Comparison of ENCODE assay signal across 11 mouse cellular contexts in the genomic region with DNA sequence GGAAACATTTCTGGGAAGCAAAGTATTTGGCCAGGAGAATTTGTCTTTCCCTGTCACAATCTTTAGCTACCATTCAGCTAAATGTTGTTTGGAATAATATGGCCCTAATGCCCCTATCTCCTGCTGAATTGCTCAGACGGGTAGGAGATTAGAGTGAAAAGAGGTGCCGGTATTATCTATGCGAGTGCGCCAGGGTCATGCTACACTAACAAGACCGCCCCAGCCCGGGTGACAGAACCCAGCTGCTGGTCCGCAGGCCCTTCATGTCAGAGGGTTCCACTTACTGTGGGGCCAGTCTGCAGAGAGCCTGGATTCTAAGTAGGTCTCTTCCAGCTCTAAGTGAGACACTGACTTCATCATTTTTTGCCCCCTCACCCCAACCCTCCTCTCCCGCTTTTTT.
DNase-seq lines count a peak whose midpoint lies in the region; ATAC-seq lines count a peak whose summit lies in the region.
"Had no signal": no experiment of that assay in that cellular context is flagged by ENCODE, and none has a peak within 500 bp of the region (broad histone marks: within the 10 kb centered on the region; RNA-seq: fewer than 3 reads in every experiment).

No protein-coding gene starts in this region.

- no peaks in the 10 kb centered on the region for H3K4me1 ChIP-seq in intestine, embryonic 16.5 days (ENCODE audit: control insufficient read depth, insufficient read depth, low read length)
- H3K4me1 ChIP-seq: hindbrain, embryonic 15.5 days had no signal

- peak; percentile 86 for DNase-seq in heart, adult 11 months
- no peak for DNase-seq in heart, adult 8-10 months (ENCODE audit: low spot score)
- DNase-seq in ovary, adult 18-20 months (ENCODE audit: low spot score): peak; percentile 1
- DNase-seq in ovary, postnatal 14 days (ENCODE audit: low spot score): no peak
- DNase-seq in yolk sac, embryonic 10.5 days (ENCODE audit: low spot score): peak; percentile 37
- no peak for DNase-seq in thymus, postnatal 10 days (ENCODE audit: low spot score in 2 of 2)
- no peak for DNase-seq in layer of hippocampus, adult 11-12 months (ENCODE audit: low spot score)
- DNase-seq: right cerebral cortex, adult 18-20 months; thymus, postnatal 14 days had no signal

- H3K4me2 ChIP-seq in intestine, embryonic 16.5 days (ENCODE audit: low read depth, low read length): no peak overlapping the region
- H3K4me2 ChIP-seq: hindbrain, embryonic 15.5 days had no signal

- peak; percentile 74 for ATAC-seq in intestine, embryonic 16.5 days

- no peak overlapping the region for H3K4me3 ChIP-seq in intestine, embryonic 16.5 days (ENCODE audit: low read length)
- H3K4me3 ChIP-seq: hindbrain, embryonic 15.5 days had no signal

- 22% methylated on average over 8 of the region's 8 CpGs for WGBS in intestine, embryonic 16.5 days

- no peak overlapping the region for H3K27ac ChIP-seq in intestine, embryonic 16.5 days (ENCODE audit: low read length)
- H3K27ac ChIP-seq: hindbrain, embryonic 15.5 days had no signal

- H3K9ac ChIP-seq in intestine, embryonic 16.5 days (ENCODE audit: low read depth, low read length): no peak overlapping the region
- H3K9ac ChIP-seq: hindbrain, embryonic 15.5 days had no signal

- no peaks in the 10 kb centered on the region for H3K36me3 ChIP-seq in intestine, embryonic 16.5 days (ENCODE audit: control insufficient read depth, insufficient read depth, low read length)
- H3K36me3 ChIP-seq: hindbrain, embryonic 15.5 days had no signal

- no peaks in the 10 kb centered on the region for H3K9me3 ChIP-seq in intestine, embryonic 16.5 days (ENCODE audit: control insufficient read depth, low read length)
- H3K9me3 ChIP-seq: hindbrain, embryonic 15.5 days had no signal

- H3K27me3 ChIP-seq in intestine, embryonic 16.5 days (replicated peaks; ENCODE audit: control insufficient read depth, insufficient read depth, low read length): no peaks in the 10 kb centered on the region
- H3K27me3 ChIP-seq: hindbrain, embryonic 15.5 days had no signal

Comparison
In these comparisons a context has a peak if more than half of its experiments do, and no peak if none do; other contexts are left out.
1. DNase-seq: peak in heart, adult 11 months (single experiment), ovary, adult 18-20 months (single experiment) and yolk sac, embryonic 10.5 days (single experiment); none in heart, adult 8-10 months (single experiment), ovary, postnatal 14 days (single experiment), thymus, postnatal 10 days (0 of 2) and layer of hippocampus, adult 11-12 months (single experiment).